Mouse (Mus musculus) gastrocnemius, adult 2 months (tissue): Measurements from ENCODE around the gene Wnt3. TPM values are rescaled to one million over a fixed set of nuclear protein-coding genes. Genes with fewer than 3 reads are reported as not detected.

Source experiments
- DNase-seq: peaks from one replicate; pipeline ENCODE4 v3.0.0; 2022
- H3K27ac ChIP-seq: fragments of 200-600 bp; 2 replicates; pipeline ENCODE4 v1.8.1; 2022; ENCODE audit warnings: mild to moderate bottlenecking
- H3K4me3 ChIP-seq: fragments of 200-600 bp; 2 replicates; pipeline ENCODE4 v1.8.1; 2022; ENCODE audit warnings: mild to moderate bottlenecking, moderate library complexity
- CTCF ChIP-seq: fragments of 200-600 bp; IDR thresholded peaks from 2 replicates; pipeline ENCODE4 v1.8.1; 2022; ENCODE audit warnings: antibody characterized with exemption, mild to moderate bottlenecking, moderate library complexity
- intact Hi-C: fragments of 180-260 bp; cut with DNase I; formaldehyde crosslinking; loops from one replicate; pipeline ENCODE4 v1.15.1; 2025
- total RNA-seq, 2 experiments: library from RNA; stranded (reverse); gene quantifications; 2 replicates each; pipeline ENCODE4 v1.2.3; 2021

Gene Wnt3
- total RNA-seq, 2 experiments from 2014 or later: 0.08 TPM; not detected in 1

GRCm38 (mm10) chr11:103804126-103804525 lies 30.2 kb downstream of the Wnt3 start:
- DNase-seq: no peak
- H3K4me3 ChIP-seq: no peak overlapping the region
- no peak overlapping the region for H3K27ac ChIP-seq
- intact Hi-C loops: no loop called here
- TF ChIP-seq CTCF: no peak

GRCm38 (mm10) chr11:103804804-103805203 lies 30.9 kb downstream of the Wnt3 start:
- intact Hi-C loops: no loop called here
- no peak for DNase-seq
- no peak for TF ChIP-seq CTCF
- no peak overlapping the region for H3K4me3 ChIP-seq
- H3K27ac ChIP-seq: no peak overlapping the region

- intact Hi-C loops: no loop called here
- Histone ChIP-seq H3K27ac (no peak overlapping the region), H3K4me3 (no peak overlapping the region)
- no peak for DNase-seq
- TF ChIP-seq CTCF: no peak
Observed at GRCm38 (mm10) chr11:103807966-103808365, 34.0 kb downstream of the Wnt3 start.

GRCm38 (mm10) chr11:103808771-103809610 lies 35.0 kb downstream of the Wnt3 start:
- Histone ChIP-seq H3K4me3 (peak overlapping the region; percentile 78), H3K27ac (no peak overlapping the region)
- no peak for DNase-seq
- intact Hi-C loops: no loop called here
- no peak for TF ChIP-seq CTCF

GRCm38 (mm10) chr11:103809611-103810598 lies 36.0 kb downstream of the Wnt3 start:
- TF ChIP-seq CTCF: peak; percentile 21; the same call in 1 of the 2 replicates
- intact Hi-C loops: no loop called here
- peak; percentile 71 for DNase-seq
- Histone ChIP-seq H3K4me3 (peak overlapping the region; percentile 78), H3K27ac (peak overlapping the region; percentile 79)

GRCm38 (mm10) chr11:103810631-103811030 lies 36.7 kb downstream of the Wnt3 start:
- intact Hi-C loops: no loop called here

GRCm38 (mm10) chr11:103811246-103811645 lies 37.3 kb downstream of the Wnt3 start:
- Histone ChIP-seq H3K27ac (no peak overlapping the region), H3K4me3 (no peak overlapping the region)
- DNase-seq: peak; percentile 14
- TF ChIP-seq CTCF: no peak
- intact Hi-C loops: no loop called here

More at GRCm38 (mm10) chr11:103810631-103811030, 36.7 kb downstream of the Wnt3 start:
- no peak for TF ChIP-seq CTCF
- peak overlapping the region; percentile 79 for H3K27ac ChIP-seq
- DNase-seq: no peak
- peak overlapping the region; percentile 78 for H3K4me3 ChIP-seq

GRCm38 (mm10) chr11:103814808-103815207 lies 40.9 kb downstream of the Wnt3 start:
- H3K4me3 ChIP-seq: no peak overlapping the region
- H3K27ac ChIP-seq: no peak overlapping the region
- DNase-seq: peak; percentile 10
- intact Hi-C loops: no loop called here
- no peak for TF ChIP-seq CTCF

- peak; percentile 60 for DNase-seq
Observed at GRCm38 (mm10) chr11:103815986-103816385, 42.0 kb downstream of the Wnt3 start.

GRCm38 (mm10) chr11:103816719-103817118 lies 42.8 kb downstream of the Wnt3 start:
- Histone ChIP-seq H3K4me3 (no peak overlapping the region), H3K27ac (no peak overlapping the region)
- peak; percentile 5 for DNase-seq
- no peak for TF ChIP-seq CTCF
- intact Hi-C loops: no loop called here

More at GRCm38 (mm10) chr11:103815986-103816385, 42.0 kb downstream of the Wnt3 start:
- no peak overlapping the region for H3K4me3 ChIP-seq
- intact Hi-C loops: no loop called here
- no peak overlapping the region for H3K27ac ChIP-seq
- TF ChIP-seq CTCF: no peak

- no peak overlapping the region for H3K4me3 ChIP-seq
- DNase-seq: no peak
- no peak for TF ChIP-seq CTCF
- intact Hi-C loops: no loop called here
- H3K27ac ChIP-seq: no peak overlapping the region
Observed at GRCm38 (mm10) chr11:103827201-103827600, 53.3 kb downstream of the Wnt3 start.

- intact Hi-C loops: no loop called here
- TF ChIP-seq CTCF: no peak
- Histone ChIP-seq H3K4me3 (no peak overlapping the region), H3K27ac (no peak overlapping the region)
- DNase-seq: no peak
Observed at GRCm38 (mm10) chr11:103828866-103829265, 54.9 kb downstream of the Wnt3 start.

- no peak overlapping the region for H3K4me3 ChIP-seq
- no peak for TF ChIP-seq CTCF
- intact Hi-C loops: no loop called here
- DNase-seq: no peak
- no peak overlapping the region for H3K27ac ChIP-seq
Observed at GRCm38 (mm10) chr11:103829956-103830355, 56.0 kb downstream of the Wnt3 start.
